Mouse (Mus musculus): Measurements from ENCODE around the gene Xaf1.

Gene Xaf1

DNA sequence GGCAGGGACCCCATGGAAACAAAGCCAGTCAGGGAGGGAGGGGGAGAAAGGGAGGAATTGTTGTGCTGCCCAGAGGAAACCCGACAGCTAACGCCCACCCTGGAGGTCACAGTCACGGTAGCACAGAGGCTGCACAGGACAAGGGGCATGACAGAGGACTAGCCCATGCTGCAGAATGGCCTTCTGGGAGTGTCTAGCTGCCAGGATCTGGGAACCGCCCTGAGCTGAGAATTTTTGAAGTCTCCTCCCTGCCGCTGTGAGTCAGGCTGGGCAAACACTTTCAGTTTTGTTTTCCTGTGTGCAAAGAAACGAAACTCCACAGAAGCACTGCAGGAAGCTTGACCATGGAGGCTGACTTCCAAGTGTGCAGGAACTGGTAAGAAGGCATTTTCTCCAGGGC is at the start of gene Xaf1:
Xaf1 (plus strand) TSS at position 296 of the 400 bp plus-strand sequence.
- DNase-seq (ENCODE audit: low read depth, low spot score), result peak; percentile 91

DNA sequence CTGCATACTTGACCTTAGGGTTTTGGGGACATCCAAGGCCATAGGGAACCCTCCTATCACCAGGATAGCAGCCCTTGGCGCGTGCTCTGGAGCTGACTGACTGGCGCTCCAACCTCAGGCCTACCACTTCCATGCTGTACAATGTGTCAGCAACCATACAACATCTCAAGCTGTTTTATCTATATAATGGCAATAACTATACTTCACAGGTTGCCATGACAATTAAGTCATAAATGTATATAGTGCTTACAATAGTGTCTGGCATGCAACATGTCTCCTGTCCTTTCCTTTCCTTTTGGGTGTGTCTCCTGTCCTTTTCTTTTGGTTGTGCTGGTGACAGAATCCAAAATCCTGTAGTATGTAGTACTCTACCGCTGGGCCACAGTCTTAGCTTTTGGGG is 45.8 kb upstream of the Xaf1 start:
- no peak for DNase-seq (ENCODE audit: low read depth, low spot score)

DNA sequence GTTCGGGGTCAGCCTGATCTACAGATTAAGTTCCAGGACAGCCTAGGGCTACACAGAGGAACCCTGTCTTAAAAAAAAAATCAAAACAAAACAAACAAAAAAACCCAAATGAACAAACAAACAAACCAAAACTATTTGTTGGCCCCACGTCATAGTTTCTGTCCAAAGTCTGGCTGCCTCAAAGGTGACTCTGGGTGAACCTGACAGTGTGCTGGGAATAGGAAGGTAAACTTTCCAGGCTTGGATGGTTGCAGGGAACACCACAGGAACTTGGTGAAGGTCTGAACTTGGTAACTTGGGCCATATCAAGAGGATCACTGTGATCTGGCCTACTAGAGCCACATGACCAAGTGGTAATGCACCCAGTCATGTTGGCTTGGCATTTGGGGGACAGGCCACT is 45.0 kb upstream of the Xaf1 start:
- no peak for DNase-seq (ENCODE audit: low read depth, low spot score)

DNA sequence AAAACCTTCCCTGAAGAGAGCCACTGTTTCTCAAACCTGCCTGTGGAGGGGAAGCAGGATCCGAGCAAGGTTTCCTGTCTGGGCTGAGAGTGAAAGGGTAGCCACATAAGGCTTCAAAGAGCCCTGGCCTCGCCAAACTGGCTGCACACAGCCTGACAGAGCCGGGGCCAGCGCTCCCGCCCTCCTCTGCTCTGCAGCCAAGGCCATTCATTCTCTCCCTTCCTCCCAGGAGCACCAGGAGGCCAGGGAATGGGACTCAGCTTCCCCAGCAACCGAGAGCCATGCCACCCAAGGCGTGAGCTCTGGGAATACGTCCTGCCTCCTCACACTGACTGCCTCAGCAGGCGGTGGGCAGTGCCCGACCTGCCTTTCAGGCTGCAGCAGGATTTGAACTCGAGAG is 35.9 kb upstream of the Xaf1 start:
- peak; percentile 18 for DNase-seq (ENCODE audit: low read depth, low spot score)

DNA sequence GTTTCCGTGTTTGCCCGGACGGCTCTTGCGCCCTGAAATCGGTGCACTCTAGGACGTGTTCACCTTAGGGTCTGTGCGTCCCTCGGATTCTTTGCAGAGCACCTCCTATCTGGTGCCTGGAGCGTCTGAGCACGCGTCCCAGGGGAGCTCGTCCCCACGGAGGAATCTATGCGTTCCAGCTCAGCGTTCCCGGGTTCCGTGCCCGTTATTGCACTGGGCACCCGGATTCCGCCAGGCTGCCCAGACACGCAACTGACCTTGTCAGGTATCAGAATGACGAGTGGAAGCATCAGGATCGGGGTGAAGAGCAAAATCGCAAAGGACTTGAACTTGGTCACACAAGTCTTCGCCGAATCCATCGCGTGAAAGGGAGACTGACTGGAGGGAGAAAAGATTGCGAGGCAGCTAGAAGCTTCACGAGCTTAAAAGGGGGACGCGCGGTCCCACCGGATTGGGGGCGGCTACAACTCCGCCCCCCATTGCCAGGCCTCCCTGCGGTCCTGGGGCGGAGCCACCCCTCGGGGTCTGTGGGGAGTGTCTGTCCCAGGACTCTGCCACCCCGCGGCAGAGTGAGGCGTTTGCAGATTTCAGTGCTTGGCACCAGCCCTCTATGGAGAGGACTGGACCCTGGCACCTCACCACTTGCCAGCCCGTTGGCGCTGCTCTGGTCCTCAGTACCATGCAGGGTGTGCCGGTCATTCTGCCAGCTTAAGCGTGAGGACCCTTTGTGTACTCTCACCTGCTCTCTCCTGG is 35.0 kb upstream of the Xaf1 start:
- peak; percentile 72 for DNase-seq (ENCODE audit: low read depth, low spot score)

DNA sequence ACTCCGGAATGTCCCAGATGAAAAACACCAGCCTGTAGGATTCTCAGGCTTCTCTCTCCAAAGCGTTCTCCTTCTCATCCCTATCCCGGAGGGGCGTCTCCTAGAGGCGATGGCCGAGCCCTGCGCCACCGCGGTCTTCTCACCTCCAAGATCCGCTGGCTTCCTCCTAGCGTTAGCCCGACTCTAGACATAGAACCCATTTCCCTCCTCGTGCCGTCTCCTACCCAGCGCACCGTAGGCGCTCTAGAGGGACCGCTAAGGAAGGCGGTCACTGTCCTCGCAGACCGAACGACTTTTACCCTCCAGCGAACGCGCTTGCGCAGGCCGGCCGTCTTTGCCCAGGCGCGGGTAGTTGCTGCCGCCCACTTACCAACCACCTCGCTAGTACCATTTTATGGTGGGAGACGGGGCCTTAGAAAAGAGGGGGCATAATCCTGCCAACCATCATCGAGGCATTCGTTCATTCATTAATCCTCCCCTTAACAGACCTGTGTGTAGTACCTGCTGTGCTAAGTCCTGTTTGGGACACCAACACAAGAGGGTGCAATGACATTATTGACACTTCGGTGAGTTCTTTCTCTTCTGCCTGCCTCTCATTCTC is 34.4 kb upstream of the Xaf1 start, which contains the start of gene Slc13a5:
Slc13a5 (minus strand) TSS at position 263 of the 601 bp plus-strand sequence.
- peak; percentile 49 for DNase-seq (ENCODE audit: low read depth, low spot score)

DNA sequence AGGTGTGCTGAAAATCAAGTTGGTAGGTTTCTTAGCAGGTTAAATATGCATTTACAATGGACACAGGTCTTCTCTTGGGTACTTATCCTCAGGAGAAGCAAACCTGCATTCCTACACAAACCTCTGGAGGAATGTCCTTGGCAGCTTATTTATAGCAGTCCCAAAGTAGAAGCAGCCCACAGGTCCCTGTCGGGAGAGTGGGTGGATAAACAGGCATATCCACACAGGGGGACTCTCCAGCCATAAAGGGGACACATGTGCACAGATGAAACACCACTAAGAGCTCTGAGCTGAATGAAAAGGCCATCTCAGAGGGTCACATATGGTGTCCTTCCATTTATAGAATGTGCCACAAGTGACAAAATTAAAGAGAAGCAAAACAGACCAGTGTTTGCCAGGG is 29.7 kb upstream of the Xaf1 start:
- DNase-seq (ENCODE audit: low read depth, low spot score), result no peak

DNA sequence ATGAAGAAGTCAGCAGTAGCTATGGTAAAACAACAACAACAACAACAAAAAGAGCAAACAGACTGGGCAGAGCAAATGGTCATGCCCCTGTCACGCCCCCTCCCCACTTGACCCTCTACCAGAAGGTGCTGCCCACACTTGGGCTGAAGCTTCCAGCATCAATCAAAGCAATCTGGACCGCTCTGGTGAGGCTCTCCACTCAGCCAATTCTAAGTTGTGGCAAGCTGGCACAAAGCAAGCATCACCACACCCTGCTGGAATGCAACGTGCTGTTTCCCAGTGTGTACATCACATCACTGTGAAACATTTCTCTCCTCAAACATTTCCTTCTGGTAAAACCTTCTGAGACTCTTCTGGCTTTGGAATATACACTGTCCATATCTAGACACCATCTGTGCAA is 28.1 kb upstream of the Xaf1 start:
- no peak for DNase-seq (ENCODE audit: low read depth, low spot score)

DNA sequence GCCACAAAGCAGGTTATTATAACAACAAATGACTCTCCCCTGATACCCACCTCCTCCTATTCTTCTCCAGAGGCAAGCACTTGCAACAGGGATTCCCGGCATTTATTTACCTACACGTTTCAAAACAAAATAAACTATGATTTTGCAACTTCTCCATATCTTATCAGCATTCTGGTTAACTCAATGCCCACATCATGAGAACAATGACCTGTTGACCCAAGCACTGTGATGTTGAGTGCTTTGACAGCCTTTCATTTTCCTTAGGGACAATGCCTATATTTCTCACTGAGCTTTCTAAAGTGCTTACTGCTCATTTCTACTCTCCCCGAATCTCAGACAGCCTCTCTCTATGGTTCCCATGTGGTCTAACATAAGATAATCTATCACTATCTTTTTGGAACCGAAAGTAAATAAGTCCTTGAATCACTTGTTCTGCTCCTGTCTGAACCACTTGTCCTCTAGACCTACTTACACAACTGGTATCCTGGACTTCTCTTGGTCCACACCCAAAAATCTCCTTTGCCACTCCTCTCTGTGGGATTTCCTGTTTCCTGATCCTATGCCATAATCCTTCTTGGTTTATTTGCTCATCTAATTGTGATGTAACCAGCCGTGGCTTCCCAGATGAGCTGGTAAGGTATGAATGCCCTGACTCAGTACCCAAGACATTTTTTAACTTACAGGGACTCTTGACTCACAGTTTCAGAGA is 20.1 kb upstream of the Xaf1 start:
- DNase-seq (ENCODE audit: low read depth, low spot score), result no peak

DNA sequence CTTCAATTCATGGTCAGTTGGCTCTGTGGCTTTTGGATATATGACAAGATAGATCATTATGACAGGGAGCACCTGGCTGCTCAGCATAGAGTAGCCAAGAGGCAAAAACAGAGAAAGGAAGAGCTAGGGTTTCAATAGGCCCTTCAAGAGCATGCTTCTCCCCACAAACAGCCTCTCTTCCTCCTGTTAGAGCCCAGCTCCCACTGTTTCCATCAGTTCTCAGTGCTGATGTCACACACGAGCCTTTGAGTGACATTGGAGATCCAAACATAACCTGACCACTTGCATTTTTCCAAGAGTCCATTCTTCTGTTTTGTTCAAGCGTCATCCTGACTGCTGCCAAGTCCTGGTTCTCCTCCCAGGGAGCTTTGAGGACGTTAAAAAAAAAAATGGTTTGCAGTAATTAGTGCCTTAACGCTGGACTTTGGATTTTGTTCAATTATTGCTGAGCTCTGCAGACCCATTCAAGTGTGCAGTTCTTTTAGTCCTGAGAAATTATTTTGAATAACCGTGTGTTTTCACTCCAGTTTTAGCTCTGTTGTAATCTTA is 19.5 kb upstream of the Xaf1 start:
- no peak for DNase-seq (ENCODE audit: low read depth, low spot score)

DNA sequence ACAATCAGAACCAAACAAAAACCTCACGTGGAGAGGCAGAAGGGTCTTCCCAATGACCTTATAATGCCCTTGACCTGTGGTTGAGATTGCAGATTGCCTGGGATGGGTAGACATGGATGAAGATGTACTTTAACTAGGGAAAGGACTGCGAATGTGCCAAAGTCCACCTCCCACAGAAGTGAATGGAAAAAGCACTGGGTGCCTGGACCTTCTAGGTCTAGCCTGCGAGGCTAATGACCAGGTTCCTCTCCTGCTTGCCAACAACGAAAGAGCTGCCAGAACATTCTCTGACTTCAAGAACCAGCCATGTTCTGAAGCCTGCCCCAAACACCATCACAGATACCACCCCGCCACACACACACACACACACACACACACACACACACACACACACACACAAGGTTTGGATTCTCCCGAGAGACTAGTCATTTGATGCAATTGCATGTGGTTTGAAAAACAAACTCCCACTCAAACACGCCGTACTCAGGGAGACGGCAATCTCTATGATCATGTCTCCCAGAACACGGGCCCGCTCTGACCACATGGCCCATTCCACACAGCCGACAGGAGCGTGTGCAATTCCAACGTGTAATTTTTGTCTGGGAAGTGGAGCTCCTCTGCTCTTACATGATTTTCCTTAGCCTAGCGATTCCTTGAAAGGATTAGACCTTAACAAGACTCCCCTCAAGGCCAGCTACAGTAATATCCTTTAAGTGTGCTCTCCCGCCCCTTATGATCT is 17.8 kb upstream of the Xaf1 start:
- DNase-seq (ENCODE audit: low read depth, low spot score), result peak; percentile 26

DNA sequence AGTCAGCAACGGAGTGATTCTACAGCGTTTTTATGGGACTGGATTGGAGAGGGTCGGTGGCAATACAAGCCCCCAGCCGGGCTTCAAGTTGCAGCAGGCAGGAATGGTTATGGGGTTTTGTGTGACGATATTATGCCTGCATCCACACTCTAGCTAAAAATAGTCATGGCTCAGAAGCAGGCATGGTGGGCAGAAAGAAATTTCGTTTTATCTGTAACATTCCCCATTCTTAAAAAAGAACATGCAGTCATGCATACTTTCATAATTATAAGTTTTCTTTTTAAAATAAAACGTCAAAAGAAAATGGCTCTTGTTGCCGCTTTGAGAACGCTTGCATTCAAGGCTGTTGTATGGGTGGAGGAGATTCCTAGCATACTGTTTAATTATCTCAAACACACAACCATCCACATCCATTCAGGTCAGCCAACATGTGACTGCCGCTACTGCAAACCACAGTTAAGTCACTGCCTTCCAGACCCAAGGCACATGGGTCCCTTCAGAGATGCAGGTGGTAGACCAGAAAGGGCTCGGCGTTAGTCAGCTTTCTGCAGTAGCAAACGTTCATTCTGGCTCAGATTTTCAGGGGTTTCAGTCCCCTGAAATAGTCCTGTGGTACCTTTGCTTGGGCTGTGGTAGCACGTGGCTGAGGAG is 16.8 kb upstream of the Xaf1 start:
- DNase-seq (ENCODE audit: low read depth, low spot score), result peak; percentile 40

DNA sequence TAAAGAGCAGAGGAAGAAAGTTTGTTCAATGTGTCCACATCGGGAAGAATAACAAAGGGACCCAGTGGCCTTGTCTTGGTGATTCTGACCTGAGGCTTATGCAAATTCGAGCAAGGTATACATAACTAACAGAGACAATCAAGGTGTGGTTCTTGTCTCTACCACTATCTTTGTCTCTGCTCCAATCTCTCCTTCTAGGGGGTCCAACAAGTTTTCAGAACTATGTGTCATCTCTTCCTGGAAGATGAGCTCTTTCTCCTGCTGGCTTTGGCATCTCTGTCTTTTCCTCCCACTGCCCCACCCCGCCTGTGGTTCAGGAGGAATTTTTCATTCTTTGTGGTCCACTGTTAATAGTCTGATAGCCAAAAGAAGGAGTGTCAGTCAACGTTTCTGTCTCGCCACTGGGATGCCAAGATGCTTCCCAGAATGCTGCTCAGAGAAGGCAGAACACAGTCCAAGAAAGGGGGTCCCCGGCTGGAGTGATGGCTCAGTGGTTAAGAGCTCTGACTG is 15.4 kb upstream of the Xaf1 start:
- peak; percentile 76 for DNase-seq (ENCODE audit: low read depth, low spot score)

DNA sequence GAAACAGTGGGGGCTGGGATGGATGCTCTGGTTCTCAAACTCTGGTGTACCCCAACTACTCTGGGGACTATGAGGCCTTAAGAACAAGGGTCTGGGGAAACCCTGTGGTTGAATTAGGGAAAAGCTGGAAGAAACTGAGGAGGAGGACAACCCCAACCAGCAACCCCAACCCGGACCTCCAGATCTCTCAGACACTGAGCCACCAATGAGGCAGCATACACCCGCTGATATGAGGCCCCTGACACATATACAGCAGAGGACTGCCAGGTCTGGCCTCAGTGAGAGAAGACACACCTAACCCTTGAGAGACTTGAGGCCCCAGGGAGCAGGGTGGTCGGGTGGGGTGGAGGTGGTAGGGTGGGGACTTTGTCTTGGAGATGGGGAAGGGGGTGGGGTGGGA is 14.8 kb upstream of the Xaf1 start:
- peak; percentile 53 for DNase-seq (ENCODE audit: low read depth, low spot score)

DNA sequence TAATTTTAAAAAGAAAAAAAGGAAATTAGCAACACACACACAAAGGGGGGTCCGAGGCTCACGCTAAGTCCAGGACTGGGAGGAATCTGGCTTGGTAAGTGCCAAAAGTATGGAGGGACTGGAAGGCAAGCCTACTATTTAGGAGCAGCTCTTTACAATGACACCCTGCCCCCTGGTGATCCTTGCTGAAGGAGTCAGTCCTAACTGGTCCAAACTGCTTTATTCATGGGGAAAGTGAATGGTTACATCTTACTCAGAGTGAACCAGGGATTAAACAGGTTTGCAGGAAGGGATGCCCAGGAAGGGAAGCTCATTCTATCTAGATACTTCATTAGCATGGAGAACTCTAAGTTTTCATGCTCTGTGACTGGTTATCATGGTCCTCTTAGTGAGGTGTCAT is 14.3 kb upstream of the Xaf1 start:
- peak; percentile 93 for DNase-seq (ENCODE audit: low read depth, low spot score)

DNA sequence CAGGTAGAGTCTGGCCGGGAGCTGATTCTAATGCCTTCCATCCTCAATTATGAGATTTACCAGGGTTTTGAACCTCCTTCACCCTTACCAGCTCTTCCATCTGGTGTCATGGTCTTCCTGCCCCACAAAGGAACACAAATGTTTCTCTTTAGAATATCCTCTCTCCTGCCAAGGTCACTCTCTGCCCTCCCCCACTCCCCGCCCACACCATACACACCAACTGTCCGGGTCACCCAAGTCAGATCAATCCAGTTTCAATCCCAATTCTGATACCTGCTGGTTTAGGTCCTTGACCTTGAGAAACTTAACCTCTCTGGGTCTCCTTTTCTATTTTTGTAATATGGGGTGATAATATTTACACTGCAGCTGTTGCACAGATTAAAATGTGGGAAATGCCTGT is 13.9 kb upstream of the Xaf1 start:
- peak; percentile 86 for DNase-seq (ENCODE audit: low read depth, low spot score)

DNA sequence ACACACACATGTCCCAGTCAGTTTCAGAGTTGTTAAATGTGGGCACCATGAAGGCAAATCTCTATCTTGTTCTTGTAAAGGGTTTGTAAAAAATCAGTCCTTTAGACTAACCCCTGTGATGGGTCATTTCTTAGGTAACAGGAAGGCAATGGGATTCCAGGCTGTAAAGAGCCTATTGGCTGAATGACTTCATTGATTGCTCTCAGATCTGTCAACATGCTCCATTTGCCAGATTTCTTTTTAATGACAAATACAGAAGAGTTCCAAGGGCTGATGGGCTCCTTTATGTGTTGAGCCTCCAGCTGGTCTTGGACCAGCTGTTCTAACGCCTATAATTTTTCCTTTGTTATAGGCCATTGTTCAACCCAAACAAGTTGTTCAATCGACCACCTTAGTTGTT is 8.3 kb upstream of the Xaf1 start:
- DNase-seq (ENCODE audit: low read depth, low spot score), result no peak

DNA sequence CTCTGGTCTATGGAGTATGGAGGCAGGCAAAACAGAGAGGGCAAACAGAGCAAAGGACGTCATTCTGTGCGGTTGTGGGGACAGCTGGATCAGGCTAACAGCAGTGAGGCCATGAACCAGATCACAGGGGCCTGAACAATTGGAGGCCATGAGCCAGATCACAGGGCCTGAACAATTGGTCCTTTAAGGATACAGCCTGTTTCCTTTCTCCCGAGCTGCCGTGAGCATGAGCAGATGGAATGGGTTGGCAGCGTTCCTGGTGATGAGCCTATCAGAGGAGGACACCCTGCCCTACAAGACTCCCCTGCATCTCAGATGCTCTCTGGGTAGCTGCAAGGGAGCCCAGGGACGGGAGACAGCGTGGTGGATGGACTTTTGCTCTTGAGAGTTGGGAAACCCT is 801 bp downstream of the Xaf1 start:
- no peak for DNase-seq (ENCODE audit: low read depth, low spot score)

DNA sequence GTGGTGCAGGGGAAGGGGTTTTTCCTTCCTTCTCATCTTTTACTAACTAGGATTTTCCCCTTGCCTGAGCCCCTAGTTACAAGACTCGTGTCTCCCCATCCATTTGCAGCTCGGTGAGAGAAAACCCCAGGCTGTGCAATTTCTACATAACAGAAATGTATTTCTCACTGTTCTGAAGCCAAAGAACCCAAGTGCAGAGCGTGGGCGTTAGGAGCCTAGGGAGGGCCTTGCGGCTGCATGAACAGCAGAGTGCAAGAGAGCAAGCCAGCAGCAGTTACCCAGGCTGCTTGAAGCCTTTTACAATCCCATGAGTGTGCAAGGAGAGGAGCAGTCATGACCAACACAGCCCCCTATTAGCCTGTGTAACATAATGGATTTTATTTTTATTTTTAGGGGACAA is 6.0 kb downstream of the Xaf1 start:
- no peak for DNase-seq (ENCODE audit: low read depth, low spot score)

DNA sequence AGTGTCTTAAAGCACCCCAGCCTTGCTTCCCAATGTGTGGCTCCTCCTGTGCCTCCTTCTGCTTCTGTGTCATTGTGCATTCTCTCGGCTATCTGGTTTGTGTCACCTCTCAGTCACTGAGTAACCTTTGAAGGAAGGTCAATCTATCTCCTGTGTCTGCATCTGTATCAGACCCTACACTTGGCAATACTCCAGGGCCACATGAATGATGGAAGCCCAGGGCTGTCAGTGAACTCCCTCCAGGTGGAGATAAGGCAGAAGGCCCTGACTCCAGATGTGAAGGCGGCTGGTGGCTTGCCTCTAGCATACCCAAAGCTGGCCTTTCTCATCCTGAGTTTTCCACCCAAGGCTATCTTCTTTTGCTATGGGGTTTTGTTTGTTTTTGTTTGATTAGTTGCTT is 7.6 kb downstream of the Xaf1 start:
- DNase-seq (ENCODE audit: low read depth, low spot score), result no peak

DNA sequence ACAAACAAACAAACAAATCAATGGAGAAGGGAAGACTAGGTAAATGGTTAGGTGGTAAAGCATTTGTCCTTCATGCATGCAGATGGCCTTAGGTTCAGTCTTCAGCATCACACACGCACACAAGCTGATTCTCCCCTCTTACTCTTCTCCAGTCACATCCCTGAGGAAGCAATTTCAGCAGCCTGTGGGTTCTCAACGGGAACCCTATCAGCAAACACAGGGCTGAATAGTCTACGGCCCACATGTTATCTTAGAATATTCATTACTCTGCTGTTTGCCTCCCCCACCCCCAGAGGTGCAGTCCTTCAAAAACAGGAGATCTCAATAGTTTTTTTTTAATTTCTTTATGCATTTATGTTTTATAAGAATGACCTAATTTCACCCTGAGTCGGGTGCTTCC is 9.1 kb downstream of the Xaf1 start:
- DNase-seq (ENCODE audit: low read depth, low spot score), result no peak

Data from ES-CJ7 (cell line).